Mouse (Mus musculus) stomach, postnatal 0 days (tissue): ENCODE results near the gene Coro1b. TPM values are rescaled to one million over a fixed set of nuclear protein-coding genes. Genes with fewer than 3 reads are reported as not detected.

Source experiments
- ATAC-seq: fragments of 200-750 bp; cut with Nextera tagmentation; 2 replicates; pipeline ENCODE4 v1.8.0; 2017; ENCODE audit not compliant: low FRiP score, low TSS enrichment
- DNase-seq: peaks from one replicate; pipeline ENCODE4 v3.0.0-alpha.2; 2016; ENCODE audit warnings: low spot score
- H3K27ac ChIP-seq: fragments of 300-500 bp; sonication (generic); replicated peaks from 2 replicates; pipeline ENCODE4 v1.5.1; 2014; ENCODE audit warnings: mild to moderate bottlenecking, control low read depth
- H3K27me3 ChIP-seq: fragments of 300-500 bp; sonication (generic); 2 replicates; pipeline ENCODE4 v1.6.1; 2014; ENCODE audit warnings: low read length; ENCODE audit not compliant: control insufficient read depth, insufficient read depth
- H3K36me3 ChIP-seq: fragments of 300-500 bp; sonication (generic); 2 replicates; pipeline ENCODE4 v1.6.1; 2014; ENCODE audit warnings: low read length, mixed read lengths; ENCODE audit not compliant: control insufficient read depth, insufficient read depth
- H3K4me1 ChIP-seq: fragments of 300-500 bp; sonication (generic); replicated peaks from 2 replicates; pipeline ENCODE4 v1.6.1; 2014; ENCODE audit warnings: antibody characterized with exemption; ENCODE audit not compliant: control insufficient read depth, insufficient read depth
- H3K4me2 ChIP-seq: fragments of 300-500 bp; sonication (generic); replicated peaks from 2 replicates; pipeline ENCODE4 v1.6.1; 2014; ENCODE audit warnings: low read depth, mild to moderate bottlenecking, control low read depth, moderate library complexity
- H3K4me3 ChIP-seq: fragments of 300-500 bp; sonication (generic); 2 replicates; pipeline ENCODE4 v1.5.1; 2014; ENCODE audit warnings: low read depth, low read length, control low read depth
- H3K9ac ChIP-seq: fragments of 300-500 bp; sonication (generic); 2 replicates; pipeline ENCODE4 v1.6.1; 2014; ENCODE audit warnings: mild to moderate bottlenecking, low read length, control low read depth, mixed read lengths
- H3K9me3 ChIP-seq: fragments of 300-500 bp; sonication (generic); 2 replicates; pipeline ENCODE4 v1.6.1; 2016; ENCODE audit warnings: low read length; ENCODE audit not compliant: control insufficient read depth
- CTCF ChIP-seq: IDR thresholded peaks from 2 replicates; pipeline ENCODE4 v1.5.1; 2016; ENCODE audit warnings: antibody characterized with exemption, low read depth, mild to moderate bottlenecking, moderate library complexity
- EP300 ChIP-seq: optimal IDR thresholded peaks from 2 replicates; pipeline ENCODE3; 2016; ENCODE audit warnings: antibody characterized with exemption
- WGBS: fragments of 180-500 bp; shearing (Covaris S2); extraction: QIAGEN DNeasy Blood & Tissue Kit; methylation state at CpG from one replicate; pipeline ENCODE4 v1.1.7; 2014; 5-methylcytosine and 5-hydroxymethylcytosine counted together
- polyA plus RNA-seq: library from polyadenylated mRNA; unstranded; fragments of >200 nt; fragmentation: Nextera tagmentation; extraction: Ambion mirVana; gene quantifications from 2 replicates; pipeline ENCODE4 v1.2.1, GENCODE M21; 2015

Coro1b gene
- polyA plus RNA-seq, 1 experiment from 2014 or later, result 127 TPM

GRCm38 (mm10) chr19:4181892-4182291 is 33.5 kb downstream of the Coro1b start:
- 26% methylated on average over 3 of the region's 3 CpGs for WGBS
- Histone ChIP-seq H3K4me3 (no peak overlapping the region), H3K27me3 (no peaks in the 10 kb centered on the region), H3K36me3 (no peaks in the 10 kb centered on the region), H3K9ac (no peak overlapping the region), H3K4me1 (no peaks in the 10 kb centered on the region), H3K27ac (no peak overlapping the region), H3K9me3 (no peaks in the 10 kb centered on the region), H3K4me2 (no peak overlapping the region)
- TF ChIP-seq EP300, result no peak
- TF ChIP-seq CTCF, result no peak
- DNase-seq (peak; percentile 72), ATAC-seq (peak; percentile 74)

- WGBS, result 87% methylated on average over 2 of the region's 2 CpGs
- H3K27me3 ChIP-seq, result no peaks in the 10 kb centered on the region
- no peak for TF ChIP-seq EP300
- no peak for TF ChIP-seq CTCF
These were observed 35.3 kb downstream of the Coro1b start for GRCm38 (mm10) chr19:4183689-4184088.

GRCm38 (mm10) chr19:4184976-4185975 is 36.9 kb downstream of the Coro1b start:
- no peaks in the 10 kb centered on the region for H3K9me3 ChIP-seq
- no peaks in the 10 kb centered on the region for H3K4me1 ChIP-seq
- no peaks in the 10 kb centered on the region for H3K27me3 ChIP-seq
- H3K4me3 ChIP-seq, result no peak overlapping the region
- no peak for TF ChIP-seq CTCF
- TF ChIP-seq EP300, result no peak
- H3K4me2 ChIP-seq, result no peak overlapping the region
- no peak overlapping the region for H3K27ac ChIP-seq
- H3K36me3 ChIP-seq, result no peaks in the 10 kb centered on the region
- 47% methylated on average over 15 of the region's 15 CpGs for WGBS
- H3K9ac ChIP-seq, result no peak overlapping the region
- 0 out of 2 replicates have a peak, but pooled peaks have one; percentile 7 for ATAC-seq
- no peak for DNase-seq

More at GRCm38 (mm10) chr19:4183689-4184088, 35.3 kb downstream of the Coro1b start:
- no peak for ATAC-seq
- no peaks in the 10 kb centered on the region for H3K9me3 ChIP-seq
- H3K36me3 ChIP-seq, result no peaks in the 10 kb centered on the region
- H3K4me3 ChIP-seq, result no peak overlapping the region
- DNase-seq, result no peak
- H3K9ac ChIP-seq, result no peak overlapping the region
- H3K4me1 ChIP-seq, result no peaks in the 10 kb centered on the region
- no peak overlapping the region for H3K27ac ChIP-seq
- H3K4me2 ChIP-seq, result no peak overlapping the region

GRCm38 (mm10) chr19:4187303-4187702 is 38.9 kb downstream of the Coro1b start:
- Histone ChIP-seq H3K4me1 (no peaks in the 10 kb centered on the region), H3K27me3 (no peaks in the 10 kb centered on the region), H3K4me3 (no peak overlapping the region), H3K36me3 (no peaks in the 10 kb centered on the region), H3K9me3 (no peaks in the 10 kb centered on the region), H3K9ac (no peak overlapping the region), H3K4me2 (no peak overlapping the region), H3K27ac (no peak overlapping the region)
- no peak for DNase-seq
- no peak for TF ChIP-seq EP300
- no peak for TF ChIP-seq CTCF
- ATAC-seq, result no peak
- WGBS, result 74% methylated on average over 3 of the region's 3 CpGs

- DNase-seq (no peak), ATAC-seq (no peak)
- Histone ChIP-seq H3K36me3 (peaks cover 3% of the 10 kb centered on the region; the same call in 1 of the 2 replicates), H3K27ac (no peak overlapping the region), H3K9ac (no peak overlapping the region), H3K27me3 (no peaks in the 10 kb centered on the region), H3K4me2 (no peak overlapping the region), H3K4me3 (no peak overlapping the region), H3K9me3 (no peaks in the 10 kb centered on the region), H3K4me1 (peaks cover 3% of the 10 kb centered on the region)
- TF ChIP-seq CTCF (no peak), EP300 (no peak)
- 85% methylated on average over 12 of the region's 12 CpGs for WGBS
These were observed 40.7 kb downstream of the Coro1b start for GRCm38 (mm10) chr19:4189051-4189620.
